Mouse (Mus musculus) heart, postnatal 0 days (tissue): Measurements from ENCODE around the gene Zfp992.
"Not testable (repeated sequence)": the region's sequence is repeated elsewhere in the genome, so short reads cannot be mapped to it uniquely, and the experiment has no call there.

Experiments used
- CTCF ChIP-seq: IDR thresholded peaks from 2 replicates; pipeline ENCODE4 v1.5.1; 2016; ENCODE audit warnings: antibody characterized with exemption, control low read depth, low read depth
- EP300 ChIP-seq: IDR thresholded peaks from 2 replicates; pipeline ENCODE4 v1.6.1; 2016; ENCODE audit warnings: antibody characterized with exemption, low read depth

GRCm38 (mm10) chr4:146449711-146450110 is 888 bp downstream of the Zfp992 start:
- not testable (repeated sequence) for TF ChIP-seq CTCF, EP300
